Mouse (Mus musculus): ENCODE measurements at regions not wholly inside any gene's neighbourhood (a gene's known extent, or its start where the extent isn't known, plus 50 kb on each side); places are given as distances from the start of the nearest gene placed in this dataset.
"Not testable (repeated sequence)": the region's sequence is repeated elsewhere in the genome, so short reads cannot be mapped to it uniquely, and the experiment has no call there.

DNA sequence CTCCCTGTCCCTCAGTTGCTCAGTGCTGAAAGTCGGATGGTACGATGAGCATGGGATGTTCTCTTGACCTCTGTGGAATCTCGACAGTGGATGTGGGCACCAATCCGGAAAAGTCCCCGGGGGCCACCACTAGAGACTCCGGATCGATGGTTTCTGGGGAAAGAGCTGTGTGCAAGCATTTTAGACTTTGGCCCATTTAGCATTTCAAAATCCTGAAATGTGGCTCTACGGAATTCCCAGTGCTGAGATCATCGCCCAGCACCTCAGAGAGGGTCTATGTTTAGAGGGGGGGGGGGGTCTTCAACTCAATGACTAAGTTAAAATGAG, 68.6 kb downstream of the Tomm20 start:
- in situ Hi-C loops (cut with MboI, MseI) = loop anchor here (5.0 kb wide), 1 partner anchor 40 kb away; no protein-coding TSS in a partner anchor

- in situ Hi-C loops (cut with MboI, MseI) = loop anchor here (5.0 kb wide), 1 partner anchor 39 kb away; no protein-coding TSS in a partner anchor
These were observed 69.2 kb downstream of the Tomm20 start for GRCm38 (mm10) chr8:126876300-126877038.

DNA sequence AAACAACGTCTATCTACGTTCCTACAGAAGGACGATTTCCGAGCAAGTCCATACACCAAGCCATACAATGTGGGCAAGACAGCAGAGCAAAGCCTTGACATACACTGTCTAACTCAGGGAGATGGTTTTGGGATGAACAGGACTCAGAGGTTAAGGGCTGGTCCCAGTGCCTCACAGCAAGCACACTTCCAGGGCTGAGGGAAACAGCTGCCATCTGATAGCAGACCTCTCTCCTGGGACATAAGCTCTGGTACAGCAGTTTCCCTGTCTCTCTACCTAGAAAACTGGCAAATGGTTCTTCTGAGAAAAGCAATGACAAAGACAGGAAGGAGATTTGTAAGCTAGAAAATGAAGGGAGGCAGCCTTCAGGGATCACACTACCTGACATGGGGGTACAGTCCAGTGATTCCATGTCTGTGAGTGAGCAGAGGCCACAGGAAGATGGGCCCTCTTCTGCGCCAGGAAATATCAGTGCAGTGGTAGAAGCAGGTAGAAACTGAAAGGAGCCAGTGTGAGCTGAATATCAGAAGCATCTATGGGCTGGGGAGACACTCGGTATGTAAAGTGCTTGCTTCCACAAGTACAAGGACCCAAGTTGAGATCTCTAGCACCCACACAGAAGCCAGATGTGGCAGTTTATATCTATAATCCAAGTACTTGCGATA, 70.0 kb downstream of the Tomm20 start:
- in situ Hi-C loops (cut with MboI, MseI) = loop anchor here (5.0 kb wide), 1 partner anchor 38 kb away; no protein-coding TSS in a partner anchor

GRCm38 (mm10) chr8:126874846-126875245, 70.8 kb downstream of the Tomm20 start:
- in situ Hi-C loops (cut with MboI, MseI) = loop anchor here (5.0 kb wide), 1 partner anchor 38 kb away; no protein-coding TSS in a partner anchor

DNA sequence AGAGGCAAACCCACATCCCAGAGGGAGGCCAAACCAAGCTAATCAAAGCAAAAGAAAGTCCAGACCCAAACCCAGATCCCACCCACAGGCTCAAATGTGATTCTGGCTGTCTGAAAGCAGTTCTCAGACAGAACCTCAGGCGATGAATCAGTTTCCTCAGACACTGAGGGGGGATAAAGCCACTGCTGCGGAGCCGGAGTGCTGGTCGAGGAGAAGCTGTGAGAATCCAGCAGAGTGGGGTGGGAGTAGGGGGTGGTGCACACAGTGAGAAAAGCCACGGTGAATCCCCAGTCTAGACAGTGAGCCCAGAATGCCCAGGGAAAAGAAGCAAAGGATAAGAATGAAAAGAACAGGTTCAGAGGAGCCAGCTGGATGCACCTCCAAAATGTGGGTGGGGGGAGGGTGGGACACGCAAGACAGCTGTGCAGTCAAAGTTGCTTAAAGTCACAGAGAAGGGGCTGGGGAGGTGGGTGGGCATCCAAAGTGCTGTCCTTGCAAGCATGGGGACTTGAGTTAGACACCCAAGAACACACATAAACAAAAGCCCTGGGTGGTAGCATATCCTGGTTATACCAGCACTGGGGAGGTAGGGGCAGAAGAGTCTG, 71.4 kb downstream of the Tomm20 start:
- in situ Hi-C loops (cut with MboI, MseI) = no loop called here

DNA sequence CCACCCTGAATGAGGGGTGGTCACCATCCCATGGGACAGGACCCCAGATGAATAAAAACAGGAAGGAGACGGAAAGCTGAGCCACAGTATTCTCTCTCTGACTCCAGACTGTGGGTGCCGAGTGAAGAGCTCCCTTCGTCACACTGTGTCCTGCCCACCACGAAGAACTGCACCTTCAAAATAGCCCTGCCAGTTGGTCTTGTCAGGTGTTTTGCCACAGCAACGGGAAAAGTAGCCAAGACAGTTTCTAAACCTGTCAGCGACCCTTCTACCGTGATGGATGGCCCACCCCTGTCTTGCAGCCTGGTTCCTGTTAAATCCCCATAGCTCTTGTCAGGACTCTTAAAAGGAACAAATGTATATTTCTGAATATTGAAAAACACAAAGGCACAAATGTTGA, 72.3 kb downstream of the Tomm20 start:
- in situ Hi-C loops (cut with MboI, MseI) = no loop called here

DNA sequence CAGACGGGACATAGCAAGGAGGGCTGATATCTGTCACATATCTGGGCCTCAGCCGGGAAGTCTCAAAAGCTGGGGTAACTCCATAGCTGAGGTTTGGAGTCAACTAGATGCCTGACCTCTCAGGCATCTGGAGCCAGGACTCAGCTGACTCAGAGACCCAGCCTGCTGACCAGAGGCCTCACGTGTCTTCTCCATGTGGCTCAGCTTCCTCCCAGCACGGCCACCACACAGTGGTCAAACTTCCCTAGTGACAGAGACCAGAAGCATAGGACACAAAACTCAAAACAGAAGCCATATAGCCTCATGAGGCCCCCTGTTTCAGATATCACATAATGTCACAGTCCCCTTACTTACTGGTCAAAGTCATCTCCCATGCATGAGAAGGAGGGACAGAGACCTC, 73.1 kb downstream of the Tomm20 start:
- in situ Hi-C loops (cut with MboI, MseI) = no loop called here

DNA sequence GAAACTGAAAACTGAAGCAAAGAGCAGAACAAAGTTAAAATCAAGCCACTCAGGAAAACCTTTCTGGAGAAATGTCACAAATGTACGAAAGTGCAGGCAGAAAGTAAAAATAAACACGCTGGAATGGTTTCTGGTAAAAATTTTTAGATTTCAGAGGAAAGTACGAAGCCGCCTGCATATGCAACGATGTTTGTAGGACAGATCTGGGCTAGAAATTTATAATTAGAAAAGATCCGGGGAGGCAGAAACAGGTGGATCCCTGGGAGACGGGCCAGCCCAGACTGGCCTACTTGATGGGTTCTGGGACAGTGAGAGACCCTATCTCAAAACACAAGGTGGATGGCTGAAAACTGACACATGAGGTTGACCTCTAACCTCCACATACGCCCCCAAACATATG, 73.5 kb downstream of the Tomm20 start:
- in situ Hi-C loops (cut with MboI, MseI) = no loop called here

DNA sequence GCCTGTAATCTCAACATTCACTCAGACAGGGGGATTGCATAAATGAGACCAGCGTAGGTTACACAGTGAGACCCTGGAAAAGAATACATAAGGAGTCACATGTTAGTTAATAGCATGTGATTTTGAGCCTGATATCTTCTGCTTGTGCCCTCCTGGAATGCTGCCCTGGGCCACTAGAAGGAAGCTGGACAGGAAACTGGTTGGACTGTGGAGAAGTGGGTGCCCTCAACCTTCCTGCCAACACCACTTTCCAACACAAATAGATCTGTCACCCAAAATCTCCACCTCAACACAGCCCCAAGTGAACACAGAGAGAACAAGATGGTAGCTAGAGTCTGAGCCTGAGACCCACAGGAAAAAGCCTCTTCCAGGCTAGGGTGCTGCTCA, 76.2 kb downstream of the Tomm20 start:
- in situ Hi-C loops (cut with MboI, MseI) = no loop called here

DNA sequence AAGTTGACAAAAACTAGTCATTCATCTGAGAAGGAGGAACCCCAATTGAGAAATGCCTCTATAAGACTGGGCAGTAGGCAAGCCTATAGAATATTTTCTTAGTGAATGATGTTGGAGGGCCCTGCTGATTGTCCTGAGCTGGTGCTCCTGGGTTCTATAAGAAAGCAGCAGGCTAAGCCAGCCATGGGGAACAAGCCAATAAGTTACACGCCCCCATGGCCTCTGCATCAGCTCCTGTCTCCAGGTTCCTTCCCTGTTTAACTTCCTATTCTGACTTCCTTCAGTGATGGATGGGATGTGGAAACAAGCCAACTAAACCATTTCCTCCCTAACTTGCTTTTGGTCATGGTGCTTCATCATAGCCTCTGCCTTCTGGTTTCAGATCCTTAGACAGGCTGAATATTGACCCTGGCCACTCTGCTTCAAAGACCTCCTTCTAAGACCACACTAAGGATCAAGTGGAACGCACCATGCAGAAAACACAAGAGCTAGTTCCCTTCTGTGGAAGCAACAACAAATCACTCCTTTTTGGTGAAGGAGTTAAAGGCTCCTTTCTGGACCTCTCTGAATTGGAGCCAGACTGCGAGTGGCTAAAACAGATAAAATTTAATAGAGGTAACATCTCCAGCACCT, 76.7 kb downstream of the Tomm20 start:
- in situ Hi-C loops (cut with MboI, MseI) = no loop called here

DNA sequence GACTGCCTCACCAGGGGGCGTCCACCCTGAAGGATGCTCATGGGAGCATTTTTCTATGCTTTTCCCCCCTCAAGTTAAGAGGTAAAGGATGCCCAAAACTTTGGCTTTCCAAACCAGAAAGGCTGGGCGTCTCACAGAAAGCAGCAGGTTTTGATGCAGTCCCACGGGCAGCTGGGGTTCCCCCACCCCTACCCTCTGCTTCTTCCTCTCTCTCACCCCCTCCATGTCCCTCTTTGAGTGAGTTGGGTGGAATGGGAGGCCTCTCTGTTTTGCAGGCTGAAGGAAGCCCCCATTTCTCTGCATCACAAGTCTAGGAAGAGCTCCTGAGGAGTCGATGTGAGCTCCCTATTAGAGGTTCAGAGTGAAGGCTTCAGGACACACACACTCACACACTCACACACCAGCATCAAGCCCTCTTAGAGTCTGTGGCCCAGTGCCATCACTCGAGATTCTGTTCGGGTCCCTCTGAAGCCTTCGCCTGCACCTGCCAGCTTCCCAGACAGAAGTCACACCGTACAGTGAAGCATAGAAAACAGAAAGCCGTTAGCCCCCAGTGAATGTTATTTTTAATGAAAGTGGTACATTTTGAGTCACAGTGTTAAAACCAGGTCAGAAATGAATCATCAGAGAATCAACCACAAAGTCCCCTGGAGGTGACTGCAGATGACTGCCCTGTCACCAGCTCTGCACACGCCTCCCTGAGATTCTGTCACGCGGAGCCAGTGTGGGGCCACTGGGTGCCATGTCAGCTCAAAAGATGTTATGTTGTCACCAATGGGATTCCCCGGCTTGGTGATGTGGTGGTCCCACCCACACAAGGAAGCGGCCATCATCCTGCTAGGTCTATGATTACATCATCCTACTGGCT, 78.3 kb downstream of the Tomm20 start:
- in situ Hi-C loops (cut with MboI, MseI) = no loop called here

GRCm38 (mm10) chr8:126864314-126864948, 81.2 kb downstream of the Tomm20 start:
- in situ Hi-C loops (cut with MboI, MseI) = no loop called here

- in situ Hi-C loops (cut with MboI, MseI) = not testable (repeated sequence)
These were observed 82.0 kb downstream of the Tomm20 start for GRCm38 (mm10) chr8:126863661-126864060.

- in situ Hi-C loops (cut with MboI, MseI) = no loop called here
These were observed 83.9 kb downstream of the Tomm20 start for GRCm38 (mm10) chr8:126861754-126862153.

- in situ Hi-C loops (cut with MboI, MseI) = no loop called here
These were observed 85.0 kb downstream of the Tomm20 start for GRCm38 (mm10) chr8:126860630-126861029.

DNA sequence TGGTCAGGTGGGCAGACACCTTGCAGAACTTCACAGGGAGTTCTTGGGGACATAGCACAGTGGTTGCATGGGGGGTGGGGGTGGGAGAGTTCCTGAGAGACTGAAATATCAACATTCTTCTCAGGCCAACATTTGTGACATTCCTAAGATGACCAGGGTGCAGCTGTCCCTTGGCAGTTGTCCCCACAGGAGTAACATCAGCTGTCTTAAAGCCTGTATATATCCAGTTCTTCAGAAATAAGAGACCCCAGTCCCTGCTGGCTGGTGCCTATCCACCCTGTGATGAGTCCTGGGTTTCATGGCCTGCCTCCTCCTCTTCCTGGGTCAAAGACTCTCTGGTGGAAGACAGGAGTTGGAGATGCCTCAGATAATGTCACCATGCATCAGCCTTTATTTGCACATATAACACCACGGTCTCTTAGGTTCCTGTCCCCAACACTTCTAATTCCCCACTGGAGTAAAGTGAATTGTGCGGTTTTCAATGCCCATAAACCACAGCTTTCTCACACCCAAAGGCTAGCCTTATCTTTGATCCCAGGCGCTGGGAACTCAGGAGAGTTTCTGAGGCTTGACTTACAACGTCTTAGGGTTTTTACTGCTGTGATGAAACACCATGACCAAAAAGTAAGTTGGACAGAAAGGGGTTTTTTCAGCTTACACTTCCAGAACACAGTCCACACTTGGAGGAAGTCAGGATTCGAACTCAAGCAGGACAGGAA, 85.8 kb downstream of the Tomm20 start:
- in situ Hi-C loops (cut with MboI, MseI) = no loop called here

- in situ Hi-C loops (cut with MboI, MseI) = no loop called here
These were observed 88.1 kb downstream of the Tomm20 start for GRCm38 (mm10) chr8:126857307-126858203.

GRCm38 (mm10) chr8:126855914-126856313, 89.7 kb downstream of the Tomm20 start:
- in situ Hi-C loops (cut with MboI, MseI) = no loop called here

- in situ Hi-C loops (cut with MboI, MseI) = no loop called here
These were observed 90.5 kb downstream of the Tomm20 start for GRCm38 (mm10) chr8:126855056-126855609.
